Mouse (Mus musculus) CD4-positive, CD25-positive, alpha-beta regulatory T cell, adult 4 months (primary cell): ENCODE data around the gene Creb3l1. TPM values are rescaled to one million over a fixed set of nuclear protein-coding genes. Genes with fewer than 3 reads are reported as not detected.
A peak's percentile ranks its signal among the peaks of the same experiment; 100 is the strongest.

Experiments used
- ATAC-seq: one replicate; pipeline ENCODE4 v1.8.0; 2017
- polyA plus RNA-seq, 2 experiments: library from polyadenylated mRNA; unstranded; fragments of 100-300 nt; shearing (Covaris generic); gene quantifications; one replicate each; pipeline ENCODE4 v1.2.1; 2017

Creb3l1 gene
- polyA plus RNA-seq, 2 experiments from 2014 or later: 0.77 to 1.2 TPM

- ATAC-seq: no peak
Measured at GRCm38 (mm10) chr2:91939303-91939935, 84.9 kb downstream of the Creb3l1 start.

DNA sequence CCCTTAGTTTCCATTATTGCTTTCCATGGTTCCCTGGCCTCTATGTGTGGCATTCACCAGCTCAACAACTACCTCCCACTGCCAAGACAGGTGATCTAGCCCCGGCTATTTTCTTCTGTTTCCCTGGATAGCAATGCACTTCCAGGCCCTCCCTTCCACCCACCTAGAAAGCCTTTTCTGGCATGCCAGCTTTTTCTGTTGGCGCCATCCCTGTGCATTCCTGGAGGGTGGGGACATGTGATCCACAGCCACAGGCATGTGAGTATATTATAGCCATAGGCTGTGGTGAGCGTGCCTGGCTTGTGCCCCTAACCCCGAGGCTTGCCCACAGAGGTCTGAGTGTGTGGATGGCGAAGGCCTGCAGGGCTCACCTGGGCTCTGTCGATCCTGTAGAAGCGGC lies 88.1 kb downstream of the Creb3l1 start:
- no peak for ATAC-seq

GRCm38 (mm10) chr2:91934826-91935525 lies 89.3 kb downstream of the Creb3l1 start:
- ATAC-seq: no peak

- ATAC-seq: no peak
Measured at GRCm38 (mm10) chr2:91934016-91934415, 90.3 kb downstream of the Creb3l1 start.

GRCm38 (mm10) chr2:91933471-91933870 lies 90.8 kb downstream of the Creb3l1 start:
- no peak for ATAC-seq

DNA sequence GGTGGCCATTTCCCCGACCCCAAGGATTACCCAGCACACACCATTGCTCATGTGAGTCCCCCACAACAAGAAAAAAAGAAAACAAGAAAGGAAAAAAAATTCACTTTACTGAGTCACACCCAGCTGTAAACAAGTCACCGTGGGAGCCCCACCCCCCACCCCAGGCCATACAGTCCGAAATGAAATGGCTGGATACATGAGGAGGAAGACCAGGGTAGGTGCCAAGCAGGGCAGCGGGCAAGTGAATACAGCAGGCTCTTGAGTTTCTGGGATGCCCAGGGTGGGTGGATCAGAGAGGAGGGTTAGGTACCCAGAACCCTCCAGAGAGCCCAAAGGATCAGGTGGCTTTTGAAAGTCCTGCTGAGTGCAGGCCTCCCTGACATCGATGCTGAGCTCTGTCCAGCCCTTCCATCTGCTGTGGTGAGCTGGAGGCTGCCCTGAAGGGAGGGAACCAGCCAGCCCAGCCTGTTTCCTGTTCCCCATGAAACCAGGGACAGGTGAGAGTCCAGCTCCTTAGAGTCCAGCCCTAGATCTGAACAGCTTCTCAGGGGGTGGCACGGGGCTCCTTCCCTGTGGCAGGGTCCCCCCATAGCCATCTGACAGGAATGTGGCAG lies 91.5 kb downstream of the Creb3l1 start:
- peak; percentile 4 for ATAC-seq

Other genes starting within 250 kb of the Creb3l1 start
- gene Chrm4, start 97.3 kb downstream of the Creb3l1 start, polyA plus RNA-seq: under 1 TPM in 1 of 2 experiments, not detected in 1; 0.30 TPM
- 1 to 10 TPM; 1.9 to 3.1 TPM for gene Mdk, start 92.2 kb downstream of the Creb3l1 start, polyA plus RNA-seq
- under 1 TPM; 0.82 to 0.86 TPM for gene Gm9821, start 78.8 kb downstream of the Creb3l1 start, polyA plus RNA-seq
- 100 to 1,000 TPM; 131 to 138 TPM for gene Dgkz, start 48.6 kb downstream of the Creb3l1 start, polyA plus RNA-seq
- gene Phf21a, start 68.6 kb upstream of the Creb3l1 start, polyA plus RNA-seq: 10 to 100 TPM; 76.1 to 88.7 TPM